Mouse (Mus musculus): ENCODE results near the gene Tescl. TPM values are rescaled to one million over a fixed set of nuclear protein-coding genes. Genes with fewer than 3 reads are reported as not detected.

Gene Tescl
- polyA plus RNA-seq, 1 experiment from 2014 or later = not detected

DNA sequence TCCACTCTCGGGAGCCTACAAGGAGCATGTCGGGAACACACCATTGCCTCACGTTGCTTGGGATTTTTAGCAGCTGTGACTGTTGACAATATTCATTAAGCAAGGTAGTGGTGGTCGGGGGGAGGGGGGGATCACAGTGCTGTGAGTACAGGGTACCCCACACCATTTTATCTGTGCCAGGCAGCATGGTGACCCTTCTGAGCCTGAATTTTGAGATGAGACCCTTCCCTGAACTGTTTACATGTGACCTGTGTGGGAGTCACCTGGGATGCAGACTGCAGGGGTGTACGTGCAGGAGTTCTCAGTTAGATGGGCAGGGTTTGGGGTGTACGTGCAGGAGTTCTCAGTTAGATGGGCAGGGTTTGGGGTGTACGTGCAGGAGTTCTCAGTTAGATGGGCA is 37.4 kb downstream of the Tescl start:
- no peak overlapping the region for H3K9ac ChIP-seq
- 0 out of 2 replicates have a peak, but pooled peaks cover 4% of the 10 kb centered on the region for H3K9me3 ChIP-seq
- no peak overlapping the region for H3K4me3 ChIP-seq
- ATAC-seq (ENCODE audit: insufficient number of reproducible peaks, low FRiP score, low TSS enrichment, low read depth) = no peak
- WGBS = 92% methylated on average over 7 of the region's 7 CpGs
- peaks cover 24% of the 10 kb centered on the region for H3K4me1 ChIP-seq
- no peak overlapping the region for H3K27ac ChIP-seq
- H3K36me3 ChIP-seq = peaks cover 61% of the 10 kb centered on the region
- H3K4me2 ChIP-seq = no peak overlapping the region
- H3K27me3 ChIP-seq = no peaks in the 10 kb centered on the region

DNA sequence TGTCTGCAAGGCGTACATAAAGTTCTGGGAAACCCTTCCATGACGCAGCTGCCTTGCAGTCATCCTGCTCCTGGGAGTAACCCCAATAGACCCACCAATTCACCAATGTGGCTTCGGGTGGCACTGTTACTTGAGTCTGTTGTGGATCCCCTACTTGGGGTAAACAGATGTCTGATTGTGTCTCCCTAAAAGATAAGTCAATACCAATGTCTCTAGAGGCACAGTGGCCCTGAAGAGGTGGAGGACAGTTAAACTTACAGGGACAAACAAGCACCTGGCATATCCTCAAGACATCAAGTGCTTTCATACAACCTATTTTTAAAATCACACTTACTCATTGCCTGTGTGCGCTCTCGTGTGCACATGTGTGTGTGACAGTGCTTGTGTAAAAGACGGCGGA is 38.4 kb downstream of the Tescl start:
- Histone ChIP-seq H3K27ac (no peak overlapping the region), H3K4me3 (no peak overlapping the region), H3K4me2 (no peak overlapping the region), H3K9ac (no peak overlapping the region), H3K4me1 (peaks cover 19% of the 10 kb centered on the region), H3K27me3 (no peaks in the 10 kb centered on the region), H3K36me3 (peaks cover 71% of the 10 kb centered on the region), H3K9me3 (0 out of 2 replicates have a peak, but pooled peaks cover 4% of the 10 kb centered on the region)
- ATAC-seq (ENCODE audit: insufficient number of reproducible peaks, low FRiP score, low TSS enrichment, low read depth) = no peak
- WGBS = 95% methylated on average over 7 of the region's 7 CpGs

DNA sequence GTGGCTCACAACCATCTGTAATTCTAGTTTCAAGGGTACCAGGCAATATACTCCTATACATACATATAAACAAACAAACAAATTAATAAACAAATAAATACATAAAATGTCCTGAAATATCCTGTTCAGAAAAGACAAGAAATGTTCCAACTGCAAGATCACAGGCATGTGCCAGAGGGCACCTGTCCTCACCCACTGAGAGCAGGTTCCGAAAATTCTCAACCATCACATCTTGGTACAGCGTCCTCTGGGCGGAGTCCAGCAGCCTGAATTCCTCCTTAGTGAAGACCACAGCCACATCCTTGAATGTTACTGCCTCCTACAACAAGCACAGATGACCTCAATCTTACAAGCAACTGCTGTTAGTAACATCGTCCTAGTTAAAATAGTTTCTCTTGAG is 39.0 kb downstream of the Tescl start:
- Histone ChIP-seq H3K4me1 (peaks cover 14% of the 10 kb centered on the region), H3K27me3 (no peaks in the 10 kb centered on the region), H3K4me2 (no peak overlapping the region), H3K4me3 (no peak overlapping the region), H3K27ac (no peak overlapping the region), H3K9me3 (0 out of 2 replicates have a peak, but pooled peaks cover 4% of the 10 kb centered on the region), H3K36me3 (peaks cover 77% of the 10 kb centered on the region), H3K9ac (no peak overlapping the region)
- no peak for ATAC-seq (ENCODE audit: insufficient number of reproducible peaks, low FRiP score, low TSS enrichment, low read depth)
- 94% methylated on average over 4 of the region's 4 CpGs for WGBS

DNA sequence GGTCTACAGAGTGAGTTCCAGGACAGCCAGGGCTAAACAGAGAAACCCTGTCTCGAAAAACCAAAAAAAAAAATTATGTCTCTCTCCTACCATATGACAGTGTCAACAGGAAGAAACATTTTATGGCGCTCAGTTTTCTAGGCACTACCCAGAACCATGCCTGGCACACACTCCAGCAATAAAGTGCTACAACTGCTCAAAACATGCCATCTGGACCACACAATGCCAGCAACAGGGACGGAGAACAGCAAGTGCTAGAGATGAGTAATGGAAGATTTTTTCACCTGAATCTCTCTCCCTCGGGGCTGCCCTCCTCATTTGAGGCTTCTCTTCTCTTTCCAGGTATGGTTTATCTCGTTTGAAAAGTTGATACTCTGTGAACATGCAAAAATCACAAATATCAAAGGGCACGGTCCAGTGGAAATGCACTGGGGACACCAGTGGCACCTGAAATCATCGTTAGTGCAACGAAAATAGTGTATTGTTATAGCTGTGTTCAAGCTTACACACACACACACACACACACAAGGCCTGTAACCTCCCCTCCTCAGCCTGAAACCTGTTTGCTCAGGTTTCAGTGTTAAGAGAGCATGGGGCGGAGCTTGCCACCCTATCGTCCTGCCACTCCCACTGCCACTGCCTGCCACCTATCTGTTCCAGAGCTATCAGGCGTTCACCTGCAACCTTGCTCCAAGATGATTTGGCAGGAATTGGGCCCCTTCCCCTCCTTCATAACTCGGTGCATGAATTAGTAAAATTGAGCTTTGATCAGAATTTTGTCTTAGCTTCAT is 40.5 kb downstream of the Tescl start:
- Histone ChIP-seq H3K4me2 (no peak overlapping the region), H3K4me1 (peaks cover 9% of the 10 kb centered on the region), H3K27ac (no peak overlapping the region), H3K9me3 (0 out of 2 replicates have a peak, but pooled peaks cover 4% of the 10 kb centered on the region), H3K9ac (no peak overlapping the region), H3K4me3 (no peak overlapping the region), H3K36me3 (peaks cover 86% of the 10 kb centered on the region), H3K27me3 (no peaks in the 10 kb centered on the region)
- no peak for ATAC-seq (ENCODE audit: insufficient number of reproducible peaks, low FRiP score, low TSS enrichment, low read depth)
- 85% methylated on average over 12 of the region's 12 CpGs for WGBS

DNA sequence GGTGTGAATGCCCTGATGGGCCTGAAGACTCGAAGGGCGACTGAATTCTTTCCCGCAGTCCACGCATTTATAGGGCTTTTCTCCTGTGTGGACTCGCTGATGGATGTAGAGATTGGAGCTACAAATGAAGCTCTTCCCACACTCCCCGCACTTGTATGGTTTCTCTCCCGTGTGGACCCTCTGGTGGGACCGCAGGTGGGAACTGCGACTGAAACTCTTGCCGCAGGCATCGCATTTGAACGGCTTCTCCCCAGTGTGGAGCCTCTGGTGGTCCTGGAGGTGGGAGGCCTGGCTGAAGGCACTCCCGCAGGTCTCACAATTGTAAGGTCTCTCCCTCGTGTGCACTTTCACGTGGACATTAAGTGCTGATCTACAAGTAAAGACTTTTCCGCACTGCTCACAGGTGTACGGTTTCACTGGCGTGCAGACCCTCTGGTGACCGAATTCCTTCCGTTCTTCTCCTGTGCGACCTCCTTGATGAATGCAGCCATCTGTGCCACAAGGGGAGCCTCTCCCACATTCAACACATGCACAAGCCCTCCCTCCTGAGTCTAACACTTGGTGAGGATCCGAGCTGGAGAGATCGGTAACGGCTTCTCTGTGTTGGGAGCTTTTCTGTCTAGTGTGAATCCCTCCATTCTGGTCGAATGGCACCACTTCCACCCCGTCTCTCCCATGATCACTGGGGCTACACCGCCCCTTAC is 42.2 kb downstream of the Tescl start:
- Histone ChIP-seq H3K9me3 (0 out of 2 replicates have a peak, but pooled peaks cover 4% of the 10 kb centered on the region), H3K4me1 (no peaks in the 10 kb centered on the region), H3K4me3 (no peak overlapping the region), H3K36me3 (peaks cover 87% of the 10 kb centered on the region), H3K9ac (no peak overlapping the region), H3K4me2 (no peak overlapping the region), H3K27ac (no peak overlapping the region), H3K27me3 (no peaks in the 10 kb centered on the region)
- WGBS = 90% methylated on average over 27 of the region's 27 CpGs
- ATAC-seq (ENCODE audit: insufficient number of reproducible peaks, low FRiP score, low TSS enrichment, low read depth) = no peak

DNA sequence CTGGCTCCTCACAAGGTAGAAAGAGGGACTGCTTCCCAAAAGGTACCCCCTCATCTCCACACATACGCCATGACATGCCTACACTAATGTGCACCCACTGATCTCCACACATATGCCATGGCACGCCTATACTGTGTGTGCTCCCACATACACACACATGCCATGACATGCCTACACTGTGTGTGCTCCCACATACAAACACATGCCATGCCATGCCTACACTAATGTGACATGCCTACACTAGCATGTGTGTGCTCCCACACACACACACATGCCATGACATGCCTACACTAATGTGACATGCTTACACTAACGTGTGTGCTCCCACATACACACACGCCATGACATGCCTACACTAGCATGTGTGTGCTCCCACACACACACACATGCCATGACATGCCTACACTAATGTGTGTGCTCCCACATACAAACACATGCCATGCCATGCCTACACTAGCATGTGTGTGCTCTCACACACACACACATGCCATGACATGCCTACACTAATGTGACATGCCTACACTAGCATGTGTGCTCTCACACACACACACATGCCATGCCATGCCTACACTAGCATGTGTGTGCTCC is 43.5 kb downstream of the Tescl start:
- WGBS = 94% methylated on average over 4 of the region's 4 CpGs
- no peak for ATAC-seq (ENCODE audit: insufficient number of reproducible peaks, low FRiP score, low TSS enrichment, low read depth)
- H3K4me3 ChIP-seq = no peak overlapping the region

DNA sequence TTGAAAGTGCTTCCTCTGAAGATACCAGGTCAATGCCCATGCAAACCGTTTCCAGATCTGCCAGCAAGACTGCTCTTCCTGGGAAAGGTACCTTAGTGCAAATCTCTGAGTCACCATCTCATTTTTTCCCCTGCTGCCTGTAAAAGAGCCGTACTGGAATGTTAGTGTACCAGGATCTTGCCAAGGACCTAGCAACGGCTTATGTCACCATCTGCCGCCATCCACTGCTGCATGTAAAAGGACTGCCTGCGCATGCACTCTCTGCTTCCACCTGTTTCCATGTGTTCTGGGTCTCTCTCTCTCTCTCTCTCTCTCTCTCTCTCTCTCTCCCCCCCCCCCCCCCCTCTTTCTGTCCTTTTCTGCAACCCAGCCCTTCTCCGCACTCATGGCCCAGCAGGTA is 45.2 kb downstream of the Tescl start:
- no peak overlapping the region for H3K9ac ChIP-seq
- H3K4me3 ChIP-seq = no peak overlapping the region
- WGBS = 90% methylated on average over 6 of the region's 6 CpGs
- H3K4me1 ChIP-seq = no peaks in the 10 kb centered on the region
- 0 out of 2 replicates have a peak, but pooled peaks cover 4% of the 10 kb centered on the region for H3K9me3 ChIP-seq
- H3K36me3 ChIP-seq = peaks cover 57% of the 10 kb centered on the region
- no peak for ATAC-seq (ENCODE audit: insufficient number of reproducible peaks, low FRiP score, low TSS enrichment, low read depth)
- no peaks in the 10 kb centered on the region for H3K27me3 ChIP-seq
- H3K4me2 ChIP-seq = no peak overlapping the region
- no peak overlapping the region for H3K27ac ChIP-seq

More for the DNA sequence above, 43.5 kb downstream of the Tescl start:
- H3K27ac ChIP-seq = no peak overlapping the region
- H3K9ac ChIP-seq = no peak overlapping the region
- no peaks in the 10 kb centered on the region for H3K4me1 ChIP-seq
- H3K27me3 ChIP-seq = no peaks in the 10 kb centered on the region
- H3K4me2 ChIP-seq = no peak overlapping the region
- peaks cover 74% of the 10 kb centered on the region for H3K36me3 ChIP-seq
- H3K9me3 ChIP-seq = 0 out of 2 replicates have a peak, but pooled peaks cover 4% of the 10 kb centered on the region

DNA sequence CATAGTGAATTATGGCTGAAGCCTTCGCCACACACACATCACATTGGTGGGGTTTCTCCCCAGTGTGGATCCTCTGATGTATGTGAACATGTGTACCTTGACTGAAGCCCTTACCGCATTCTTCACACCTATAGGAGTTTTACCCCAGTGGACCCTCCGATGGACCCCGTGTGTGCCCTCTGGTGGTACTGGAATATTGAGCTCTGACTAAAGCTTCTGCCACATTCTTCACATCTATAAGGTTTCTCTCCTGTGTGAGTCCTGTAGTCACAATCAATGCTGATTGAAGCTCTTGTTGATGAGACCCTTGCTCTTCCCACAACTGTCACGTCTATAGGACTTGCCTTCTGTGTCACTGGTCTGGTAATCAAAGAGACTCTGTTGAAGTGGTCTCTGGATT is 46.1 kb downstream of the Tescl start:
- no peaks in the 10 kb centered on the region for H3K27me3 ChIP-seq
- H3K4me1 ChIP-seq = no peaks in the 10 kb centered on the region
- H3K9me3 ChIP-seq = 0 out of 2 replicates have a peak, but pooled peaks cover 4% of the 10 kb centered on the region
- H3K27ac ChIP-seq = no peak overlapping the region
- no peak overlapping the region for H3K9ac ChIP-seq
- H3K4me3 ChIP-seq = no peak overlapping the region
- peaks cover 49% of the 10 kb centered on the region for H3K36me3 ChIP-seq
- ATAC-seq (ENCODE audit: insufficient number of reproducible peaks, low FRiP score, low TSS enrichment, low read depth) = no peak
- H3K4me2 ChIP-seq = no peak overlapping the region
- WGBS = 86% methylated on average over 5 of the region's 5 CpGs

DNA sequence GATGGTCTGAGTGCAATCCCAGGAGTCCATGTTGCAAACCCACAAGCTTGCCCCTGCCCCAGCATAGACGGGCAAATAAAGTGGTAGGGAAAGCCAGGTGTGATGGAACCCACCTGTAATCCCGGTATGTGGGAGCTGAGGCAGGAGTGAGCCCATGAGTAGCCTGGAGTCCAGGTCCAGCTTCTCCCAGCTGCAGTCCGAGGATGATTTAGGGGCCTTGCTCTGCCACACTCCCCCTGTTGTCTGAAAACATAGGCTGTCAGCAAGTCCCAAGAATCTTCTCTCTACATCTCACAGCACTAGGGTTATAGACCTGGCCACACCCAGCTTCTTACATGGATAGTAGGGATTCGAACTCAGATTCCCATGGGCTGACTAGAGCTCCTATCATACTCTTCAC is 46.8 kb downstream of the Tescl start:
- H3K9me3 ChIP-seq = 0 out of 2 replicates have a peak, but pooled peaks cover 4% of the 10 kb centered on the region
- H3K27ac ChIP-seq = no peak overlapping the region
- no peak for ATAC-seq (ENCODE audit: insufficient number of reproducible peaks, low FRiP score, low TSS enrichment, low read depth)
- no peak overlapping the region for H3K9ac ChIP-seq
- no peak overlapping the region for H3K4me3 ChIP-seq
- 76% methylated on average over 4 of the region's 4 CpGs for WGBS
- peaks cover 41% of the 10 kb centered on the region for H3K36me3 ChIP-seq
- H3K4me2 ChIP-seq = no peak overlapping the region
- no peaks in the 10 kb centered on the region for H3K27me3 ChIP-seq
- H3K4me1 ChIP-seq = no peaks in the 10 kb centered on the region

DNA sequence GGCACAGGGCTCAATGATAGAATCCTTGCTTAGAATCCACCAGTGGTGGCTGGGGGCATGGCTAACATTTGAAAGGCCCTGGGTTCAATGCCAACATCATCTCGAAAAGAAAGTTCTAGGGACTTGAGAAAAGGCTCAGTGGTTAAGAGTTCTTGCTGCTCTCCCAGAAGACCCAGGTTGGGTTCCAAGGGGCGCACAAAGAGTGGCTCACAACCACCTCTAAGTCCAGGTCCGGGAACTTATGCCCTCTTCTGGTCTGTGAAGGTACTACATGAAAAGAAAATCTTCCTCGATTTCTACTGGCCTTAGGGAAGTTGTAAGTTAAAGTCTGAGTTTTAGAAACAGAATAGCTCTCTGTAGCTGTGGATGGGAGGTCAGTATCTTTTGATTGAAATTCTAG is 47.6 kb downstream of the Tescl start:
- Histone ChIP-seq H3K27ac (no peak overlapping the region), H3K4me2 (no peak overlapping the region), H3K4me3 (no peak overlapping the region), H3K4me1 (no peaks in the 10 kb centered on the region), H3K36me3 (peaks cover 33% of the 10 kb centered on the region), H3K9me3 (no peaks in the 10 kb centered on the region), H3K9ac (no peak overlapping the region), H3K27me3 (no peaks in the 10 kb centered on the region)
- no peak for ATAC-seq (ENCODE audit: insufficient number of reproducible peaks, low FRiP score, low TSS enrichment, low read depth)
- WGBS = 47% methylated on average over 4 of the region's 4 CpGs

Measured in limb, embryonic 15.5 days (tissue).